Mouse (Mus musculus) ES-CJ7 (cell line): Measurements from ENCODE around the gene Tmem167b.
"Not testable (repeated sequence)": the region's sequence is repeated elsewhere in the genome, so short reads cannot be mapped to it uniquely, and the experiment has no call there.

ENCODE experiments used
- DNase-seq: peaks from one replicate; pipeline ENCODE4 v3.0.0; 2011; ENCODE audit warnings: low read depth, low spot score

Gene Tmem167b

GRCm38 (mm10) chr3:108562133-108562730, at the start of gene Tmem167b:
Gene Tmem167b (minus strand): TSS chr3:108562466.
- peak; percentile 100 for DNase-seq

DNA sequence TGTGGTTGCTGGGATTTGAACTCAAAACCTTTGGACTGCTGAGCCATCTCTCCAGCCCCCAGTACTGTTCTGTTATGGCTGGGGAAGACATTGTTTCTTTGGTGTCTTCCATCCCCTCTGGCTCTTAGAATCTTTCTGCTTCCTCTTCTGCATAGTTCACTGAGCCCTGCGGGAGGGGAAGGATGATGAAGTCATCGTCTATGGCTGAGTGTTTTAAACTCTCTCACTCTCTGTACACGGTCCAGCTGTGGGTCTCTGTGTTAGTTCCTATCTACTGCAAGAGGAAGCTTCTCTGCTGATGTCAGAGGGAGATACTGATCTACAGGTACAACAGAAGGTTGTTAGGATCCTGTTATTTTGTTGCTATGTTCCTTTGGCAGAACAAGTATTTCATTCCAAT, 46.6 kb upstream of the Tmem167b start:
- no peak for DNase-seq

DNA sequence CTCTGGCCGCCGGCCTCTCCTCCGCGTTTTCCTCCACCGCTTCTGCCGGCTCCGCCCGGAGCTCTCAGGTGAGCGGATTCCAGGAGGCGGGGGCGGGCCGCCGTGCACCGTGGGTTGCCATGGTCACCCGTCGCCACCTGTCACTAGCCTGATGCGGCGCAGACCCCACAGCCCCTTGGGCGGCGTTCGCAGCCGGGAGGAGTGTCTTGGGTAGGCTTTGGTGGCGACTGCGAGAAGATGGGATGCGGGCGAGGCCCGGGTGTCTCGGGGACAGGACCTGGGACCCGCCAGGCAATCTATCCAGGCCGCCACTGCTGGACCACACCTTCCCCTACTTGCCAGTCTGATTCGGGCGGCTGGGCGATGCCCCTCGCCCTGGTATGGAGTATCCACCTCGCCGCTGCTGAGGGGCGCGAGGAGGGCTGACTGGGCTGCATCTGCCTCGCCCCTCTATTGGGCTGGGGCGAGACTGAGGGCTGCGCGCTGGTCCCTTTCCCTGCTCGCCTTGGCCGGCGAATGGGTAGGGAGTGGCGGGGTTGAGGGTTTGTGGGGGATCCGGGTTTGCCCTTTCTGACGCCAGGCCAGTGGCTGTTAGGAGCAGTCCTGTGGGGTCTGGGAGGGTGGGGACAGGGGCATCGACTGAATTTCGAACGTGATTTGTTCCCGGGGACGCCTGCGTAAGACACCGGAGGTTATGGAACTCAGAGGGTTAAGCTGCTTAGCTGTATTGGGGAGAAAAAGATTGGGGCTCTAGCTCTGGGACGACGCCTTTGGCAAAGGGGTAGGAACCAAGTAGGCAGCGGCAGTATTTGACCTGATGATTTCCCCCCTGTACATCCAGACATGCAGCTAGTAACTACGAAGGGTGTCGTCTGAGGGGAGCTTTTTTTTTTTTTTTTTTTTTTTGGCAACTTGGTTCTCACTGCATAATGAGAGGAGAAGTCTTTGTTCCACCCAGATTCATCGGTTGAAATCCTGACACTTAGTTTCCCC, 29.6 kb upstream of the Tmem167b start:
- DNase-seq, result peak; percentile 69

GRCm38 (mm10) chr3:108590786-108591529, 28.7 kb upstream of the Tmem167b start, which contains the start of gene Wdr47:
Gene Wdr47 (plus strand): TSS chr3:108591279.
- peak; percentile 95 for DNase-seq

GRCm38 (mm10) chr3:108588446-108588845, 26.2 kb upstream of the Tmem167b start:
- peak; percentile 80 for DNase-seq

- DNase-seq, result no peak
These were observed 22.3 kb upstream of the Tmem167b start for GRCm38 (mm10) chr3:108584580-108584979.

DNA sequence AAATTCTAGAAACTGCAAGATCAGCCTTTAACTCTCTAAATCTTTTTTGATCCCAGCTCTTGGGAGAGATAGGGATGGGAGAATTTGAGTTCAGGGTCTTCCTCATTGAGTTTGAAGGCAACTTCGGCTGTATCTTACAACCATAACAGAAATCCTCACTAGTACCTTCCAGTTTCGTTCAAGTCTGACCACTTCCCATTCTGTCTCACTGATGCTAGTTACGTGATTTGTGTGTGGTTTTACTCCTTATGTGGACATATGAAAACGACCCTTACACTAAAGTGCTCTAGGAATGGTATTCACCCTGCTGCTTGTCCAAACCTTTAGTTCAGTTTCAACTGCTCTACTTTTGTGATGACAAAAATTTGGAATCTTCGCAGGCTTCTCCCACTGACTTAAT, 11.8 kb upstream of the Tmem167b start:
- DNase-seq, result no peak

DNA sequence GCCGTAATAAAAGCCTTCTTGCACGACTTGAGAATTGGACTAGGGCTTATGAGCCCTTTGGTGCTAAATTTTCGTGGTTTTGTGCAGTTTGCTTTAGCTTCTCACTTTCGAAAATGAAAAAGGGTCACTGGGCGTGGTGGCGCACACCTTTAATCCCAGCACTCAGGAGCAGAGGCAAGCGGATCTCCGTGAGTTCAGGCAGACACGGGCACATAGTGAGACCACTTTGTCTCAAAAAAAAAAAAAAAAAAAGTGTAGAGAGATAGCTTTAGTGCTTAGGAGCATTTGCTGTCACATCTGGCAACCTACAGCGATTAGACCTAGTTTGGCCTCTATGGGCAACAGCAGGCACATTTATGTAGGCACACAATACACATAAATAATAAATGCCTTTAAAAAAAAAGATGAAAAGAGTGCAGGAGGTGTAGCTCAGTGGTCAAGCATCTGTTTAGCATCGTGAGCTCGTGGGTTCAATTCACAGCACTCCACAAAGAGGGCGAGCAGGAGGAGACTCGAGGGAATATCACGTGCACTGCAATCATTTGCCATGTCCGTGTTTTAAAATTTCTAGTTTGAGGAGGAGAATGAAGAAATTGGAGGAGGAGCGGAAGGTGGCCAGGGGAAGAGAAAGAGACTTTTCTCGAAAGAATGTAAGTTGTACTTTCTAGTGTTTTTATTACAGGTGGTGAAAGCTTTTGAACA, 10.2 kb upstream of the Tmem167b start:
- DNase-seq, result no peak

DNA sequence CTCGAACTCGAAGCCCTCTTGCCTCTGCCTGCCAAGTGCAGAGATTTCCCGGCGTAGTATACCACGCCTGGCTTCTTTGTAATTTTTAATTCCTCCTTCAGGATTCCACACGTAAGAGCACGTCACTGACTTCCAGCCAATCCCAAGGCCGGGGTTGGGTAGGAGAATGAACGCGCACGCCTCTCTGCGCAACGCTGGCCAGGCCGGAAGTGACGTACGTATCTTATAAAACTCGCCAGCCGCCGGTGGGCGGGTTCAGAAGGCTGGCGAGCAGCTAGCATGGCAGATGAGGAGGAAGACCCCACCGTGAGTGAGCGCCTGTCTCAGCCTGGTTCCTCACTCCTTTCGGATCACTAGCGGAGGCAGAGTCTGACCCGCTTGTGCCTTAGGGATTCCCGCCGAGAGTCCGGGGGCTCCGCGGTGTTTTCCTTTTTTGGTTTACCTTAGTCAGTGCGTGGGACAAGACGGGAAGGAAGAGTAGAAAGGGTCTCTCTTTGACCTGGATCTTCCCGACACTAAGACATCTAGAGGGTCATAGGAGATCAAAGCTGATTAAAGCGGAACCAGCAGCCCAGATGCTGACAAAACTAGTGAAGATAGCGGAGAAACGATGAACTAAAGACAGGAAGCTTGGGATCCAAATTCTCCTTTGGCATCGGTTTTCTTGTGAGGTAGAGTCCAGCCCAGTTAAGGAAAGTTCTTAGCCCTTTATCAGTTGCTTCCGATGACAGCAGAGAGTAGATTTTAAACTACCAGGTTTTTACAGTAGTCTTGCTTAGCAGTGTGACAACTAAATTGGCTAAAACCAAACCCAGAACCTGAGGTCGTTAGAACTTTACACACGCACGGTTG, 9.4 kb upstream of the Tmem167b start, which contains the start of gene Taf13:
Gene Taf13 (plus strand): TSS at position 256 of the 852 bp plus-strand sequence.
- peak; percentile 97 for DNase-seq

- no peak for DNase-seq
These were observed 8.5 kb upstream of the Tmem167b start for GRCm38 (mm10) chr3:108570813-108571212.

- not testable (repeated sequence) for DNase-seq
These were observed 7.4 kb upstream of the Tmem167b start for GRCm38 (mm10) chr3:108569636-108570035.

- peak; percentile 25 for DNase-seq
These were observed 6.0 kb upstream of the Tmem167b start for GRCm38 (mm10) chr3:108567990-108568877.

GRCm38 (mm10) chr3:108563309-108563708, 1.0 kb upstream of the Tmem167b start:
- peak; percentile 84 for DNase-seq

- no peak for DNase-seq
These were observed 558 bp upstream of the Tmem167b start for GRCm38 (mm10) chr3:108562777-108563271.

GRCm38 (mm10) chr3:108557888-108558287, 4.4 kb downstream of the Tmem167b start:
- DNase-seq, result no peak

DNA sequence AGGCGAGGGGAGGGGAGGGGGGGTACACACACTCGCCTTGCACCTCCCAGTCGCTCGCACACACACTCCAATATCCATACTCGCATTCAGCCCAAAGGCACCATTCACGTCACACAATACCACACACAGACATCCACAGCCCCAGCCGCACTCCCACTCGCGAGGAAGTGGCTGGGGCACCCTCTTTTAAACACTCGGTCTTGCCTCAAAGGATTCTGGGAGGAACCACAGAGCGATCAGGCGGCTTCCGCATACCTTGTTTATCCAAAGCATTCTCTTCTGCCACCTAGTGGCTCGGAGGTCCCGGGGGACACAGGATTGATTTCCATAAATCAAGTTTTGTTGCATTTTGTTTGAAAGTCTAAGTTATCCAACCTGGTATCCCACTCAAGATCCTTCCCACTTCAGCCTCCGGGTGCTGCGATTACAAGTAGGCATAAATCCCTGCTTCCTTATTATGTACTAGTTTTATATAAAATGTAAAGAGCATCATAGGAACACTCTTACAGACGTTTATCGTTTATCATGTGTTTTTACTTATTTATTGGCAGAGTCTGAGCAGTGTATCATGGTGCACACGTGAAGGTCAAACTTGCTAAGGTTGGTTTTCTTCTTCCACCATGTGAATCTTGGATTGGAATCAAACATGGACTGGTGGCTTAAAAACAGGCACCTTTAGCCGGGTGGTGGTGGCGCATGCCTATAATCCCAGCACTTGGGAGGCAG, 7.5 kb downstream of the Tmem167b start:
- peak; percentile 97 for DNase-seq

GRCm38 (mm10) chr3:108554111-108554561, 8.1 kb downstream of the Tmem167b start:
- peak; percentile 54 for DNase-seq

DNA sequence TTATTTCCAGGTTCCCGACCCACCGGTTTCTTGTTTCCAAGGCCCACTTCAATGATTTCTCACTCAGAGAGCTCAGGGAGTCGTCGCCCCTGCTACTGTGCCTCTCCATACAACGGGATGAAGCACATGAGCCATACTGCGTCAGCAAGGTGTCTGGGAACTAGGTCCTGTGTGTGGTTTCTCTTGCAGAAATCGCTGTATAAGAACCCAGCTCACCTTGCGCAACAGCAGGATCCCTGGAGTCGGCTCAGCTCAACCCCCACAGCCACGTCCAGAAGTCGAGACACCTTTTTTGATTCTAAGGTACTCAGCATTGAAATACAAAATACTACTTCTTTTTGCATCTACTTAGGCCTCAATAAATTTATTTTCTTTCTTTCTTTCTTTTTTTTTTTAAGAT, 20.0 kb downstream of the Tmem167b start:
- no peak for DNase-seq
